Mouse (Mus musculus) adrenal gland, adult 10 weeks (tissue): ENCODE measurements around the gene Cdyl2. TPM values are rescaled to one million over a fixed set of nuclear protein-coding genes. Genes with fewer than 3 reads are reported as not detected.

Experiments
- polyA plus RNA-seq: library from polyadenylated mRNA; stranded (reverse); fragments of 350-450 nt; fragmentation: Illumina TruSeq; extraction: RNeasy Lipid Tissue Mini Kit (QIAGEN cat#74804); gene quantifications from one replicate; pipeline ENCODE4 v1.2.3, GENCODE M21; 2014; ENCODE audit warnings: low read depth, low replicate concordance

Gene Cdyl2
- 0.29 TPM for polyA plus RNA-seq

DNA sequence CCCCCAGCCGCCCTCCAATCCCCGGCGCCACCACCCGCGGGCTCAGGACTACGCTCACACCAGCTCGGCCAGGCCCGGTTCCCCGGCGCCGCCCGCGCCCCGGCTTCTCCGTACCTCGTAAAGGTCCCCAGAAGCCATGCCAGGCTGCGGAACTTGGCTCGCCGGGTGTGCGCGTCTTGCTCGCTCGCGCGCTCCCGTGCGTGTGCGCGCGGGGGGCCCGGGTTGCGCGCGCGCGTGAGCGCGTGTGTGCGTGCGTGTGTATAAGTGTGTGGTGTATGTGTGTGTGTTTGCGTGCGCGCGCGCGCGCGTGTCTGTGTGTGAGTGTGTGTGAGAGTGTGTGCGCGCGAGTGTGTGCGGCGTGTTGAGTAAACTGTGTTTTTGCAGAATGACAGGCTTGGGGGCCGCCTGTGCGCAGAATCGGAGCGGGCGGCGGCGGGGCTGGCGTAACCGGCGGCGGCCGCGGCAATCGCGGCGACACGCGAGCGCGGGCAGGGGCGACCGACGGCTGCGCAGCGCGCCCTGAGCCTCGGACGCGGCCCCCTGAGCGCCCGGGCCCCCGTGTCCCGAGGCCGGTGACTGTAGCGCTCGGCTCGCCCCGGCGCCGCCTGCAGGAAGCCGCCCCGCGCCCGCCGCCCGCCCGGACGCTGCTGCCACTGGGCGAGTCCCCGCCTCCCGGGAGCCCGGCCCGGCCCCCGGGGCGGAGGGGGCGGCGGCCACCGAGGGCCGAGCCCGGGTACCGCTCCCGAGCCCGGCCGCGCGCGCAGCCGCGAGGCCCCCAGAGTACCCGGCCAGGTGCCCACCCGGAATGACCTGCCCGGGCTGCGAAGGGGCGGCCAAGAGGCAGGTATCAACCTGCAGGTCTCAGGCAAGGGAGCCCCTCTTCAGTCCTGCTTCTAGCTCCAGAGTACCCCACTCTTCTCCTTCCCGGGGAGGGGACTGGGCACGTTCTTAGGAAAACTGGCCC lies at the start of gene Cdyl2:
TSS of gene Cdyl2 (minus strand) at position 308 of the 964 bp plus-strand sequence.

Other genes starting within 250 kb of the Cdyl2 start
- gene Dynlrb2, start 228.0 kb downstream of the Cdyl2 start, polyA plus RNA-seq, result not detected
- gene Cmc2, start 188.5 kb upstream of the Cdyl2 start, polyA plus RNA-seq, result 17.0 TPM
- 4.4 TPM for gene Cenpn, start 188.7 kb upstream of the Cdyl2 start, polyA plus RNA-seq
- gene Atmin, start 210.4 kb upstream of the Cdyl2 start, polyA plus RNA-seq, result 13.3 TPM
- gene 1700030J22Rik, start 246.0 kb upstream of the Cdyl2 start, polyA plus RNA-seq, result 1.5 TPM